In the genomic region with DNA sequence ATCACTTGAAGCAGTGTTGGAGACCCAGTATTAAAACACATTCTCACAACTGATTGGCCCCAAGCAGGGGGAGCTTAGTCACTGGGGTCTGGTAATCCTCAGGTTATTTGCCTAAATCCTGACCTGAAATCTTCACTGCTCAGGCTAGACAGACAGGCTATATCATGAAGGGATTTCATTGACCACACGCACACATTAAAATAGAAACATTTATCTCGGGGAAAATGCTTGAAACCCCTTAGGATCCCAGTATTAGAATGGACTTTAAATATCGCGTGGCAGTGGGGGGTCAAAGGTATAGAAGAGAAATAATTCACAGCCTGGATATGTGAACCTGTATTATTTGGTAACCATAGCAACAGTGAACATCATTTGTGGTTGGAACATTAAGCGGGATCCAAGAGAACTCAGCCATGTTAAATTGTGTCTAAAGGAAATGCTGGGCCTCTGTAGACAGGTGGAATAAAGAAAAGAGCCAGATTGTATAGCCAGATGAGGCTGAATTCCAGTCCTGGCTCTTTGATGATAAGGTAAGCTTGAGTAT, we compare ENCODE assay signal across 14 mouse cellular contexts. TPM values are rescaled to one million over a fixed set of nuclear protein-coding genes. Genes with fewer than 3 reads are reported as not detected.
DNase-seq lines count a peak whose midpoint lies in the region; ATAC-seq and TF ChIP-seq lines count a peak whose summit lies in the region.
"Had no signal": no experiment of that assay in that cellular context is flagged by ENCODE, and none has a peak within 500 bp of the region (broad histone marks: within the 10 kb centered on the region; RNA-seq: fewer than 3 reads in every experiment).

No protein-coding gene starts in this region.

- no peak overlapping the region for H3K4me2 ChIP-seq in forebrain, embryonic 11.5 days (ENCODE audit: low read depth, low read length, severe bottlenecking)
- peak overlapping the region; percentile 57 for H3K4me2 ChIP-seq in midbrain, embryonic 12.5 days (replicated peaks)

- H3K27ac ChIP-seq in left cerebral cortex, adult 2 months: peak overlapping the region; percentile 56; the same call in 1 of the 2 replicates
- H3K27ac ChIP-seq in forebrain, embryonic 11.5 days (ENCODE audit: low read depth, low read length): no peak overlapping the region
- H3K27ac ChIP-seq in midbrain, embryonic 12.5 days (replicated peaks): no peak overlapping the region
- H3K27ac ChIP-seq: liver, embryonic 14.5 days had no signal

- no peaks in the 10 kb centered on the region for H3K9me3 ChIP-seq in forebrain, embryonic 11.5 days (ENCODE audit: control insufficient read depth, low read length)
- no peaks in the 10 kb centered on the region for H3K9me3 ChIP-seq in midbrain, embryonic 12.5 days
- H3K9me3 ChIP-seq: megakaryocyte, embryonic 14.5 days had no signal

- no peak for TF ChIP-seq CTCF in left cerebral cortex, adult 2 months (IDR thresholded peaks at IDR 0.05)

- no peaks in the 10 kb centered on the region for H3K36me3 ChIP-seq in forebrain, embryonic 11.5 days (ENCODE audit: control insufficient read depth, insufficient read depth, low read length)
- H3K36me3 ChIP-seq in midbrain, embryonic 12.5 days: no peaks in the 10 kb centered on the region

- H3K4me3 ChIP-seq in left cerebral cortex, adult 2 months: peak overlapping the region; percentile 46
- H3K4me3 ChIP-seq in forebrain, embryonic 11.5 days (ENCODE audit: low read depth, low read length): no peak overlapping the region
- H3K4me3 ChIP-seq in midbrain, embryonic 12.5 days: no peak overlapping the region
- H3K4me3 ChIP-seq: megakaryocyte, embryonic 14.5 days had no signal

- ATAC-seq in forebrain, embryonic 11.5 days (replicated peaks; ENCODE audit: low FRiP score): peak; percentile 65
- ATAC-seq in midbrain, embryonic 12.5 days (ENCODE audit: low FRiP score, low read depth): peak; percentile 55; the same call in 1 of the 2 replicates
- no peak for ATAC-seq in erythroid progenitor cell, adult 5-6 weeks (replicated peaks; ENCODE audit: low FRiP score, poor library complexity, severe bottlenecking)

- no peaks in the 10 kb centered on the region for H3K27me3 ChIP-seq in forebrain, embryonic 11.5 days (ENCODE audit: control insufficient read depth, insufficient read depth, low read length)
- peaks cover 14% of the 10 kb centered on the region for H3K27me3 ChIP-seq in midbrain, embryonic 12.5 days

- WGBS in forebrain, embryonic 11.5 days: 59% methylated on average over 5 of the region's 5 CpGs
- 54% methylated on average over 5 of the region's 5 CpGs for WGBS in midbrain, embryonic 12.5 days

- peaks cover 2% of the 10 kb centered on the region; the same call in 1 of the 2 replicates for H3K4me1 ChIP-seq in forebrain, embryonic 11.5 days (replicated peaks; ENCODE audit: control insufficient read depth, insufficient read depth, low read length)
- peaks cover 13% of the 10 kb centered on the region for H3K4me1 ChIP-seq in midbrain, embryonic 12.5 days

- H3K9ac ChIP-seq in forebrain, embryonic 11.5 days (ENCODE audit: low read length): no peak overlapping the region
- no peak overlapping the region for H3K9ac ChIP-seq in midbrain, embryonic 12.5 days (replicated peaks)
- H3K9ac ChIP-seq: liver, embryonic 14.5 days had no signal

- intact Hi-C loops in left cerebral cortex, adult 2 months (cut with DNase I): no loop called here
- intact Hi-C loops in left cerebral cortex, postnatal 10 days (cut with DNase I): no loop called here

- DNase-seq in left cerebral cortex, adult 2 months (ENCODE audit: extremely low spot score in 1 of 2, low spot score in 2 of 2): no peak
- no peak for DNase-seq in left cerebral cortex, postnatal 10 days (ENCODE audit: extremely low spot score in 1 of 2, low spot score in 2 of 2)
- no peak for DNase-seq in forebrain, embryonic 11.5 days (ENCODE audit: low spot score)
- peak; percentile 34 to 44 for DNase-seq in thymus, postnatal 10 days (ENCODE audit: low spot score in 2 of 2)
- no peak for DNase-seq in kidney, postnatal 36 days
- no peak for DNase-seq in layer of hippocampus, adult 8-10 months (ENCODE audit: low spot score in 2 of 2)
- DNase-seq: gastrocnemius, postnatal 36 days; kidney, adult 11 months had no signal

RNA-seq across cellular contexts. Expression of a gene that starts 22.9 kb away (rescaled TPM):
- total RNA-seq in left cerebral cortex, adult 2 months (2021): not detected
- not detected for total RNA-seq in left cerebral cortex, postnatal 10 days (2021)
- not detected in 2 replicates for polyA plus RNA-seq in forebrain, embryonic 11.5 days (2014; fragmentation: Nextera tagmentation; extraction: Ambion mirVana)
- polyA plus RNA-seq in midbrain, embryonic 12.5 days (2016; fragmentation: Nextera tagmentation; extraction: Ambion mirVana): not detected in 2 replicates
- not detected in 2 replicates for total RNA-seq in erythroid progenitor cell, adult 5-6 weeks (2015; ENCODE audit: low replicate concordance)
- total RNA-seq in erythroid progenitor cell, adult 5-6 weeks (2017; ENCODE audit: low replicate concordance): not detected in 2 replicates
- not detected for total RNA-seq in layer of hippocampus, adult 8-10 months (2022)
- total RNA-seq: adrenal gland, adult 18-20 months; gastrocnemius, postnatal 36 days; left cerebral cortex, adult 8-10 months had no signal

Comparison
In these comparisons a context has a peak if more than half of its experiments do, and no peak if none do; other contexts are left out.
1. DNase-seq: peak in thymus, postnatal 10 days (2 of 2); none in left cerebral cortex, adult 2 months (0 of 2), left cerebral cortex, postnatal 10 days (0 of 2), forebrain, embryonic 11.5 days (single experiment), kidney, postnatal 36 days (0 of 2) and layer of hippocampus, adult 8-10 months (0 of 2).